Mouse (Mus musculus) hindlimb bud, embryonic 11.5 days (tissue): ENCODE measurements at regions not wholly inside any gene's neighbourhood (a gene's known extent, or its start where the extent isn't known, plus 50 kb on each side); places are given as distances from the start of the nearest gene placed in this dataset.

Source experiments
- DNase-seq: peaks from one replicate; pipeline ENCODE4 v3.0.0-alpha.2; 2012; ENCODE audit warnings: low read depth, low spot score; ENCODE audit errors: extremely low spot score

- no peak for DNase-seq
Observed at GRCm38 (mm10) chr4:54601671-54602512, 343.0 kb upstream of the Zfp462 start.

GRCm38 (mm10) chr4:54602513-54603205 is 342.2 kb upstream of the Zfp462 start:
- DNase-seq, result no peak

GRCm38 (mm10) chr4:54610101-54610500 is 334.7 kb upstream of the Zfp462 start:
- DNase-seq, result no peak

GRCm38 (mm10) chr4:54611990-54612980 is 332.6 kb upstream of the Zfp462 start:
- DNase-seq, result no peak

GRCm38 (mm10) chr4:54613076-54613475 is 331.8 kb upstream of the Zfp462 start:
- DNase-seq, result no peak

GRCm38 (mm10) chr4:54613611-54614010 is 331.2 kb upstream of the Zfp462 start:
- DNase-seq, result no peak

- no peak for DNase-seq
Observed at GRCm38 (mm10) chr4:54615886-54616285, 329.0 kb upstream of the Zfp462 start.

GRCm38 (mm10) chr4:54624024-54624873 is 320.6 kb upstream of the Zfp462 start:
- no peak for DNase-seq

- DNase-seq, result no peak
Observed at GRCm38 (mm10) chr4:54636986-54637641, 307.7 kb upstream of the Zfp462 start.

- DNase-seq, result no peak
Observed at GRCm38 (mm10) chr4:54646033-54646432, 298.8 kb upstream of the Zfp462 start.

- DNase-seq, result no peak
Observed at GRCm38 (mm10) chr4:54646459-54646858, 298.4 kb upstream of the Zfp462 start.

GRCm38 (mm10) chr4:54648254-54648653 is 296.6 kb upstream of the Zfp462 start:
- no peak for DNase-seq

GRCm38 (mm10) chr4:54651646-54652110 is 293.2 kb upstream of the Zfp462 start:
- DNase-seq, result no peak

GRCm38 (mm10) chr4:54652111-54653021 is 292.5 kb upstream of the Zfp462 start:
- DNase-seq, result no peak

- DNase-seq, result no peak
Observed at GRCm38 (mm10) chr4:54653097-54653776, 291.6 kb upstream of the Zfp462 start.
